Mouse (Mus musculus): Measurements from ENCODE around the gene Stk24.
"Not testable (repeated sequence)": the region's sequence is repeated elsewhere in the genome, so short reads cannot be mapped to it uniquely, and the experiment has no call there.

Gene Stk24

GRCm38 (mm10) chr14:121379827-121380145 is at the start of gene Stk24:
TSS of gene Stk24 (minus strand) at chr14:121380011.
- DNase-seq (ENCODE audit: low read depth), result no peak

GRCm38 (mm10) chr14:121428148-121428547 is 48.3 kb upstream of the Stk24 start:
- DNase-seq (ENCODE audit: low read depth), result no peak

- DNase-seq (ENCODE audit: low read depth), result peak; percentile 31
Measured at GRCm38 (mm10) chr14:121426743-121427142, 46.9 kb upstream of the Stk24 start.

GRCm38 (mm10) chr14:121425004-121425793 is 45.4 kb upstream of the Stk24 start:
- DNase-seq (ENCODE audit: low read depth), result no peak

GRCm38 (mm10) chr14:121423341-121423751 is 43.5 kb upstream of the Stk24 start:
- no peak for DNase-seq (ENCODE audit: low read depth)

GRCm38 (mm10) chr14:121422664-121423340 is 43.0 kb upstream of the Stk24 start:
- peak; percentile 23 for DNase-seq (ENCODE audit: low read depth)

GRCm38 (mm10) chr14:121422000-121422399 is 42.2 kb upstream of the Stk24 start:
- DNase-seq (ENCODE audit: low read depth), result no peak

GRCm38 (mm10) chr14:121417594-121417993 is 37.8 kb upstream of the Stk24 start:
- no peak for DNase-seq (ENCODE audit: low read depth)

GRCm38 (mm10) chr14:121416626-121417319 is 37.0 kb upstream of the Stk24 start:
- DNase-seq (ENCODE audit: low read depth), result no peak

- no peak for DNase-seq (ENCODE audit: low read depth)
Measured at GRCm38 (mm10) chr14:121414635-121415241, 34.9 kb upstream of the Stk24 start.

- not testable (repeated sequence) for DNase-seq (ENCODE audit: low read depth)
Measured at GRCm38 (mm10) chr14:121413726-121414125, 33.9 kb upstream of the Stk24 start.

GRCm38 (mm10) chr14:121408944-121409343 is 29.1 kb upstream of the Stk24 start:
- no peak for DNase-seq (ENCODE audit: low read depth)

GRCm38 (mm10) chr14:121406943-121407342 is 27.1 kb upstream of the Stk24 start:
- no peak for DNase-seq (ENCODE audit: low read depth)

GRCm38 (mm10) chr14:121405546-121405945 is 25.7 kb upstream of the Stk24 start:
- DNase-seq (ENCODE audit: low read depth), result no peak

GRCm38 (mm10) chr14:121405120-121405519 is 25.3 kb upstream of the Stk24 start:
- DNase-seq (ENCODE audit: low read depth), result no peak

GRCm38 (mm10) chr14:121399676-121400075 is 19.9 kb upstream of the Stk24 start:
- no peak for DNase-seq (ENCODE audit: low read depth)

- DNase-seq (ENCODE audit: low read depth), result no peak
Measured at GRCm38 (mm10) chr14:121397471-121397870, 17.7 kb upstream of the Stk24 start.

GRCm38 (mm10) chr14:121395125-121395524 is 15.3 kb upstream of the Stk24 start:
- no peak for DNase-seq (ENCODE audit: low read depth)

- no peak for DNase-seq (ENCODE audit: low read depth)
Measured at GRCm38 (mm10) chr14:121391927-121392326, 12.1 kb upstream of the Stk24 start.

GRCm38 (mm10) chr14:121387760-121388159 is 7.9 kb upstream of the Stk24 start:
- no peak for DNase-seq (ENCODE audit: low read depth)

GRCm38 (mm10) chr14:121385440-121385839 is 5.6 kb upstream of the Stk24 start:
- DNase-seq (ENCODE audit: low read depth), result no peak

- DNase-seq (ENCODE audit: low read depth), result no peak
Measured at GRCm38 (mm10) chr14:121383801-121384200, 4.0 kb upstream of the Stk24 start.
